Mouse (Mus musculus) intestine, embryonic 14.5 days (tissue): ENCODE measurements at regions not wholly inside any gene's neighbourhood (a gene's known extent, or its start where the extent isn't known, plus 50 kb on each side); places are given as distances from the start of the nearest gene placed in this dataset.

Source experiments
- ATAC-seq: fragments of 200-750 bp; cut with Nextera tagmentation; replicated peaks from 2 replicates; pipeline ENCODE4 v1.8.0; 2017; ENCODE audit warnings: low read depth, moderate number of reproducible peaks, moderate TSS enrichment, moderate library complexity; ENCODE audit not compliant: low FRiP score, low TSS enrichment
- DNase-seq: peaks from one replicate; pipeline ENCODE4 v3.0.0-alpha.2; 2018; ENCODE audit warnings: low spot score
- H3K27ac ChIP-seq: fragments of 300-500 bp; sonication (generic); 2 replicates; pipeline ENCODE4 v1.5.1; 2014; ENCODE audit warnings: low read depth, mild to moderate bottlenecking, control low read depth
- H3K27me3 ChIP-seq: fragments of 300-500 bp; sonication (generic); replicated peaks from 2 replicates; pipeline ENCODE4 v1.6.1; 2014; ENCODE audit warnings: low read length, control low read depth; ENCODE audit not compliant: control insufficient read depth, insufficient read depth
- H3K36me3 ChIP-seq: fragments of 300-500 bp; sonication (generic); 2 replicates; pipeline ENCODE4 v1.6.1; 2014; ENCODE audit warnings: low read length, control low read depth; ENCODE audit not compliant: control insufficient read depth, insufficient read depth
- H3K4me1 ChIP-seq: fragments of 300-500 bp; sonication (generic); replicated peaks from 2 replicates; pipeline ENCODE4 v1.6.1; 2014; ENCODE audit warnings: low read length, control low read depth, mixed read lengths; ENCODE audit not compliant: control insufficient read depth, insufficient read depth
- H3K4me2 ChIP-seq: fragments of 300-500 bp; sonication (generic); 2 replicates; pipeline ENCODE4 v1.6.1; 2014; ENCODE audit warnings: low read length
- H3K4me3 ChIP-seq: fragments of 300-500 bp; sonication (generic); 2 replicates; pipeline ENCODE4 v1.5.1; 2014; ENCODE audit warnings: low read depth, low read length, control low read depth, mixed read lengths
- H3K9ac ChIP-seq: fragments of 300-500 bp; sonication (generic); 2 replicates; pipeline ENCODE4 v1.6.1; 2014; ENCODE audit warnings: mild to moderate bottlenecking, low read length
- H3K9me3 ChIP-seq: fragments of 300-500 bp; sonication (generic); 2 replicates; pipeline ENCODE4 v1.6.1; 2016; ENCODE audit warnings: low read length, control low read depth; ENCODE audit not compliant: control insufficient read depth
- WGBS: fragments of 180-500 bp; shearing (Covaris S2); extraction: QIAGEN DNeasy Blood & Tissue Kit; methylation state at CpG from one replicate; pipeline ENCODE4 v1.1.7; 2014; 5-methylcytosine and 5-hydroxymethylcytosine counted together

- Histone ChIP-seq H3K4me2 (no peak overlapping the region), H3K4me1 (peaks cover 6% of the 10 kb centered on the region; the same call in 1 of the 2 replicates), H3K9ac (no peak overlapping the region), H3K27me3 (no peaks in the 10 kb centered on the region), H3K4me3 (no peak overlapping the region), H3K36me3 (no peaks in the 10 kb centered on the region), H3K27ac (no peak overlapping the region), H3K9me3 (0 out of 2 replicates have a peak, but pooled peaks cover 7% of the 10 kb centered on the region)
- DNase-seq, result peak; percentile 29
- WGBS, result 58% methylated on average over 14 of the region's 14 CpGs
- no peak for ATAC-seq
Measured at GRCm38 (mm10) chr3:38257076-38257842, 227.4 kb downstream of the Ankrd50 start.

DNA sequence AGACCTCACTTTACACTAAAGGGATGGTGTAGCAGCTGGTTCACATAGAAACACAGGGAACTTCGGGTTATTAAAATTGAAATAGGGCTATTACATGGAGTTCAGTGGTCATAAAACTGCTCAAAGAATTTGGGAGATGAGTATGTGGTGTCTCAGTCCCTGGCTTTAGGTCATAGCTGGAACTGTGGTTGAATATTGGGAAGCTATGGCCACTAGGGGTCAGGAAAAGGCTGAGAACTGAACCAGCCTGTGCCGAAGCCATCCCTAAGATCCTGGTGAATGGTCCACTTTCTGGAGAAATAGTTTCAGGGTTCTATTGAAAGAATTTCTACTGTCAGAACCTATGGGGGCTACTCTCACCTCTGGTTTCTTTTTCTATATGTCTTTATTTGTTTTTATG lies 229.0 kb downstream of the Ankrd50 start:
- H3K4me2 ChIP-seq, result no peak overlapping the region
- no peaks in the 10 kb centered on the region for H3K27me3 ChIP-seq
- no peaks in the 10 kb centered on the region for H3K36me3 ChIP-seq
- 0 out of 2 replicates have a peak, but pooled peaks cover 5% of the 10 kb centered on the region for H3K9me3 ChIP-seq
- no peak overlapping the region for H3K4me3 ChIP-seq
- DNase-seq (peak; percentile 51), ATAC-seq (0 out of 2 replicates have a peak, but pooled peaks have one; percentile 64)
- no peak overlapping the region for H3K27ac ChIP-seq
- H3K9ac ChIP-seq, result no peak overlapping the region
- 17% methylated on average over 2 of the region's 2 CpGs for WGBS
- peaks cover 6% of the 10 kb centered on the region; the same call in 1 of the 2 replicates for H3K4me1 ChIP-seq

- no peak overlapping the region for H3K4me3 ChIP-seq
- 0 out of 2 replicates have a peak, but pooled peaks have one; percentile 43 for ATAC-seq
- 55% methylated on average over 2 of the region's 2 CpGs for WGBS
- peaks cover 6% of the 10 kb centered on the region; the same call in 1 of the 2 replicates for H3K4me1 ChIP-seq
- no peak overlapping the region for H3K9ac ChIP-seq
- no peaks in the 10 kb centered on the region for H3K36me3 ChIP-seq
- no peaks in the 10 kb centered on the region for H3K27me3 ChIP-seq
- 0 out of 2 replicates have a peak, but pooled peaks cover 5% of the 10 kb centered on the region for H3K9me3 ChIP-seq
- H3K4me2 ChIP-seq, result no peak overlapping the region
- peak; percentile 56 for DNase-seq
- H3K27ac ChIP-seq, result no peak overlapping the region
Measured at GRCm38 (mm10) chr3:38254896-38255295, 229.7 kb downstream of the Ankrd50 start.

DNA sequence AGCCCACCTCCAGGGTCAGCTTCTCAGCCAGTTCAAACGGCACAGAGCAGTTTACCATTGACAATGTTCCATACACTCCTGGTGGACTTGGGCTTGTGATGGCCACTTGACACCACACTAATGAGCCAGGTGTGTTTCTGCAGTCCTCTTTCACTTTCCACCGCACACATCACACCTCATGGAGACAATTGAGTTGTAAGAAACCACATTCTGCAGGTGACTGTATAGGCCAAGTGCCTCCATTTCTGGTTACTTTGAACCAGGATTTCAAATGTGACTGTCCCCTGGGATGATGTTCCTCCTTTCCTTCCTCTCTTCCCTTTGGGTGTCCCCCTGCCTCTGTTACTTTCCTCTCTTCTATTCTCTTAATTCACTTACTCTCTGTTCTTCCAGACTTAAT lies 233.1 kb downstream of the Ankrd50 start:
- Histone ChIP-seq H3K4me3 (no peak overlapping the region), H3K4me2 (no peak overlapping the region), H3K36me3 (no peaks in the 10 kb centered on the region), H3K4me1 (no peaks in the 10 kb centered on the region), H3K9ac (no peak overlapping the region), H3K9me3 (0 out of 2 replicates have a peak, but pooled peaks cover 5% of the 10 kb centered on the region), H3K27me3 (no peaks in the 10 kb centered on the region), H3K27ac (no peak overlapping the region)
- DNase-seq, result no peak
- WGBS, result 54% methylated on average over 2 of the region's 2 CpGs
- no peak for ATAC-seq

DNA sequence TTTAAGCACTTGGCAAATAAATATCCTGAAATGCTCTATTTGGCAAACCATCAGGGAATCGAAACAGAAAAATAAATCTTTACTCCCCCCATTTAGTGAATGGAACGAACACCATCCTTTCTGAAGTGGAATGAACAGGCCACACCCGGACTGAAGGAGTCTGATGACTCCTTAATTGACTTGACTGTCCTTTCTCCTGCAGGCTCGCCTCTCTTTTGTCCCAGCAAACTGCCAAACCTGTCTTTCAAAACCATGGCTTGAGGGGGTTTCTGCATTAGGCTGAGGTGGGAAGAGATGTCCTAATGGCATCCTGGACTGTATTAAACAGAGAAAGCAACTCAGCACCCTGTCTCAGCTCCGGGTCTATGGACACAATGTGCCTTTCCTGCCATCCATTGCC lies 234.1 kb downstream of the Ankrd50 start:
- Histone ChIP-seq H3K9ac (no peak overlapping the region), H3K4me2 (no peak overlapping the region), H3K27me3 (no peaks in the 10 kb centered on the region), H3K4me1 (no peaks in the 10 kb centered on the region), H3K36me3 (no peaks in the 10 kb centered on the region), H3K4me3 (no peak overlapping the region), H3K27ac (no peak overlapping the region), H3K9me3 (0 out of 2 replicates have a peak, but pooled peaks cover 4% of the 10 kb centered on the region)
- DNase-seq (peak; percentile 48), ATAC-seq (no peak)
- WGBS, result 69% methylated on average over 5 of the region's 5 CpGs

GRCm38 (mm10) chr3:38248941-38249340 lies 235.7 kb downstream of the Ankrd50 start:
- no peaks in the 10 kb centered on the region for H3K4me1 ChIP-seq
- H3K4me2 ChIP-seq, result no peak overlapping the region
- 67% methylated on average over 1 of the region's 1 CpGs for WGBS
- H3K27me3 ChIP-seq, result no peaks in the 10 kb centered on the region
- H3K9ac ChIP-seq, result no peak overlapping the region
- peak; percentile 10 for DNase-seq
- no peak overlapping the region for H3K27ac ChIP-seq
- no peak for ATAC-seq
- no peaks in the 10 kb centered on the region for H3K9me3 ChIP-seq
- H3K36me3 ChIP-seq, result no peaks in the 10 kb centered on the region
- H3K4me3 ChIP-seq, result no peak overlapping the region

DNA sequence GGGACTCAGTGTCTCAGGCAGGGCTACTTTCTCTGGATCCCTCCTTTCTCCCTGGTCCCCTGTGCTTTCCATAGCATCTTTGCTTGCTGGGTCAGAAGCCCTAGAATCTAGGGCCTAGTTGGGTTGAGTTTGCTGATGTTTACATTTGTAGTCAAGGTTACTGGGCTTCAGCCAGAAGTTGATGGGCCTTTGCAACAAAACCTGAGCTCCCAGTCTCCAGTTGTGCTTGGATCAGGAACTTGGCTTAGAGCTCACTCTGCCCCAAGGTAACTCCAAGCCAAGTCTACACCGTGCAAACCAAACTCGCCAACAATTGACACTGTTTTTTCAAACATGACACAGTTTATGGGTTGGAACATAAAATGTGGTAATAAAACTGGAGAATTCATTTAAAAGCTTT lies 238.2 kb downstream of the Ankrd50 start:
- no peak overlapping the region for H3K9ac ChIP-seq
- ATAC-seq (no peak), DNase-seq (peak; percentile 42)
- no peak overlapping the region for H3K4me3 ChIP-seq
- 70% methylated on average over 2 of the region's 2 CpGs for WGBS
- no peak overlapping the region for H3K27ac ChIP-seq
- H3K27me3 ChIP-seq, result no peaks in the 10 kb centered on the region
- no peaks in the 10 kb centered on the region for H3K4me1 ChIP-seq
- H3K36me3 ChIP-seq, result no peaks in the 10 kb centered on the region
- no peak overlapping the region for H3K4me2 ChIP-seq
- H3K9me3 ChIP-seq, result no peaks in the 10 kb centered on the region

DNA sequence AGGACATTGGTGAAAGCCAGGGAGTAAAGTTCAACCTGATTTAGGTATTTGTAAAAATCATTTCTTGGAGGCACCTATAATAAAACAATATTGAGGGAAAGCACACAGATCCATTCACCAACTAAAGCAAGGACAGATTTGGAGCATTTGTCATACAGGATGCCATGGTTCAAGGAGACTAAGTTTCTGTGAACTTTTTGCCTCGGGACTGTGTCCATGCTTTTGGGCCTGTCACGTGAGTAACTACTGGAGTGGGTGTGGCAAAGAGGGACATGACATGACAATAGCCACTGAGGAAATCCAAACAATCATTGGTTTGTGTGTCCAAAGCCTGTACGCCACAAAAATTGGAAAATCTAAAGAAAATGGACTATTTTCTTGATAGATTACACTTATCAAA lies 241.4 kb downstream of the Ankrd50 start:
- Histone ChIP-seq H3K4me2 (no peak overlapping the region), H3K4me1 (no peaks in the 10 kb centered on the region), H3K27ac (no peak overlapping the region), H3K4me3 (no peak overlapping the region), H3K36me3 (no peaks in the 10 kb centered on the region), H3K27me3 (no peaks in the 10 kb centered on the region), H3K9ac (no peak overlapping the region), H3K9me3 (no peaks in the 10 kb centered on the region)
- 87% methylated on average over 3 of the region's 3 CpGs for WGBS
- DNase-seq (peak; percentile 31), ATAC-seq (no peak)

DNA sequence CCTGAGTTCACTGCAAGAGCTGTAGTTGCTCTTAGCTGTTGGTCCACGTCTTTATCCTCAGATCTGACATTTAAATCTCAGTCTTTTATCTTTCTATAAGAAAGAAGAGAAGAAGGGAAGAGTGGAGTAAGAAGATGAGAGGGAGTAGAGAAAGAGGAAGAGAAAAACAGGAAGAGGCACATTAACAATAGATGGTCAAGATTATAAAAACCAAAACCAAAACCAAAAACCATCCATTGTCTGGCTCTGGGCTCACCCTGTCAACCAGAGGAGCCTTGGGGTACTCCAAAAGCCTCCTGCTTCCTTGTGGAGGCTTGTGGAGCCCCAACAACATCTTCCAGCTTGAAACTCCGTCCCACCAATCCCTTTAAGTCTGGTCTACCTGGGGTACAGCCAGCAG lies 247.0 kb downstream of the Ankrd50 start:
- DNase-seq (no peak), ATAC-seq (no peak)
- Histone ChIP-seq H3K4me3 (no peak overlapping the region), H3K27me3 (no peaks in the 10 kb centered on the region), H3K4me1 (peaks cover 7% of the 10 kb centered on the region), H3K9me3 (no peaks in the 10 kb centered on the region), H3K4me2 (no peak overlapping the region), H3K9ac (no peak overlapping the region), H3K27ac (no peak overlapping the region), H3K36me3 (no peaks in the 10 kb centered on the region)
- 89% methylated on average over 2 of the region's 2 CpGs for WGBS
